In the genomic region with DNA sequence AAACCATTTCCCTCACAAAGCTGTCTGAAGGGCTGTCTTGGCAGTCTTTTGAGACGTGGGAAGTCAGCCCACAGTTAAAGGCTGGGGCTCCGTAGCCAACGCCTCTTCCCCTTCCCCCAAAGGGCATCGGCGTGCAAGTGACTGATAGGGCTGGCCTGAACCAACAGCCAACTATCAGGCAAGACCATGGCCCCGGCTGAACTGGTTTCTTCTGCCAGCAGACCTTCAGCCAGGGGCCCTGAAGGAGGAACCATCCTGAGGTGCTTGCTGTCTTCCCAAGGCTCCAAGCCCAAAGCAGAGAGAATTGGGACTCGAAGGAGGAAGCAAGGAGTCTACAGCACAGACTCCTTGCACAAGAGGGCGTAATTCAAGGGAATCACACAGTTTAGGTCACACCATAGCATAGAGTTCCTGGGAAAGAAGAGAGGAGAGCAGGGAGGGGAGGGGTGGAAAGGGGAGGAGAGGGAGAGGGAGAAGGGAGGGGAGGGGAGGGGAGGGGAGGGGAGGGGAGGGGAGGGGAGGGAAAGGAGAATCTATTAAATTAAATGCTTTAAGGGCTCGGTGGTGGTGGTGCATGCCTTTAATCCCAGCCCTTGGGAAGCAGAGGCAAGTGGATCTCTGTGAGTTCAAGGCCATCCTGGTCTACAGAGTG, we compare ENCODE assay signal across 8 mouse cellular contexts. TPM values are rescaled to one million over a fixed set of nuclear protein-coding genes. Genes with fewer than 3 reads are reported as not detected.
DNase-seq lines count a peak whose midpoint lies in the region; ATAC-seq and TF ChIP-seq lines count a peak whose summit lies in the region.

No protein-coding gene starts in this region.

- no peaks in the 10 kb centered on the region for H3K27me3 ChIP-seq in ES-Bruce4 (ENCODE audit: control insufficient read depth, insufficient read depth, low read length, poor library complexity, severe bottlenecking)
- no peaks in the 10 kb centered on the region for H3K27me3 ChIP-seq in forebrain, embryonic 14.5 days (replicated peaks; ENCODE audit: control insufficient read depth, insufficient read depth, low read length)
- no peaks in the 10 kb centered on the region for H3K27me3 ChIP-seq in hindbrain, embryonic 10.5 days (ENCODE audit: insufficient read depth, poor library complexity, severe bottlenecking)
- no peaks in the 10 kb centered on the region for H3K27me3 ChIP-seq in liver, postnatal 0 days (ENCODE audit: insufficient read depth, low read length)

- peak; percentile 1 for TF ChIP-seq CTCF in ES-Bruce4 (IDR thresholded peaks at IDR 0.05; ENCODE audit: low read depth, low read length)
- peak; percentile 37 for TF ChIP-seq CTCF in liver, postnatal 0 days (IDR thresholded peaks at IDR 0.05; ENCODE audit: low read depth)

- TF ChIP-seq EP300 in ES-Bruce4 (IDR thresholded peaks at IDR 0.05; ENCODE audit: insufficient read depth, low read depth, low read length): no peak
- peak; percentile 99 for TF ChIP-seq EP300 in liver, postnatal 0 days (IDR thresholded peaks at IDR 0.05; ENCODE audit: low read depth)

- ATAC-seq in forebrain, embryonic 14.5 days: peak; percentile 38; the same call in 1 of the 2 replicates
- ATAC-seq in liver, postnatal 0 days: peak; percentile 88

- peak overlapping the region; percentile 6; the same call in 1 of the 2 replicates for H3K27ac ChIP-seq in ES-Bruce4 (ENCODE audit: insufficient read depth, low read length)
- H3K27ac ChIP-seq in forebrain, embryonic 14.5 days (ENCODE audit: low read depth, low read length): no peak overlapping the region
- peak overlapping the region; percentile 72 for H3K27ac ChIP-seq in hindbrain, embryonic 10.5 days
- peak overlapping the region; percentile 86 for H3K27ac ChIP-seq in liver, postnatal 0 days (ENCODE audit: low read depth)

- no peak overlapping the region for H3K4me2 ChIP-seq in forebrain, embryonic 14.5 days (ENCODE audit: low read length)
- H3K4me2 ChIP-seq in liver, postnatal 0 days (ENCODE audit: low read depth, low read length): peak overlapping the region; percentile 61

- WGBS in forebrain, embryonic 14.5 days: 60% methylated on average over 9 of the region's 9 CpGs
- WGBS in hindbrain, embryonic 10.5 days: 68% methylated on average over 9 of the region's 9 CpGs
- WGBS in liver, postnatal 0 days (ENCODE audit: insufficient replicate concordance): 20% methylated on average over 9 of the region's 9 CpGs

- H3K9ac ChIP-seq in ES-Bruce4 (ENCODE audit: low read depth, poor library complexity, severe bottlenecking): no peak overlapping the region
- H3K9ac ChIP-seq in forebrain, embryonic 14.5 days (ENCODE audit: low read length): no peak overlapping the region
- H3K9ac ChIP-seq in liver, postnatal 0 days (replicated peaks): peak overlapping the region; percentile 54

- no peak for TF ChIP-seq POLR2A in ES-Bruce4 (IDR thresholded peaks at IDR 0.05; ENCODE audit: insufficient read depth, low read length)

- H3K9me3 ChIP-seq in ES-Bruce4 (replicated peaks; ENCODE audit: control insufficient read depth, insufficient read depth, low read length, poor library complexity, severe bottlenecking): no peaks in the 10 kb centered on the region
- no peaks in the 10 kb centered on the region for H3K9me3 ChIP-seq in forebrain, embryonic 14.5 days (replicated peaks; ENCODE audit: control insufficient read depth, low read length)
- no peaks in the 10 kb centered on the region for H3K9me3 ChIP-seq in hindbrain, embryonic 10.5 days
- H3K9me3 ChIP-seq in liver, postnatal 0 days (ENCODE audit: low read length): no peaks in the 10 kb centered on the region

- H3K4me1 ChIP-seq in ES-Bruce4 (ENCODE audit: control insufficient read depth, insufficient read depth, low read length): no peaks in the 10 kb centered on the region
- H3K4me1 ChIP-seq in forebrain, embryonic 14.5 days (ENCODE audit: control insufficient read depth, insufficient read depth, low read length): peaks cover 2% of the 10 kb centered on the region; the same call in 1 of the 2 replicates
- H3K4me1 ChIP-seq in hindbrain, embryonic 10.5 days (replicated peaks): peaks cover 27% of the 10 kb centered on the region
- peaks cover 28% of the 10 kb centered on the region for H3K4me1 ChIP-seq in liver, postnatal 0 days (ENCODE audit: insufficient read depth)

- H3K4me3 ChIP-seq in ES-Bruce4 (ENCODE audit: low read depth, low read length): no peak overlapping the region
- H3K4me3 ChIP-seq in forebrain, embryonic 14.5 days (ENCODE audit: low read depth, low read length): no peak overlapping the region
- no peak overlapping the region for H3K4me3 ChIP-seq in hindbrain, embryonic 10.5 days
- peak overlapping the region; percentile 25 for H3K4me3 ChIP-seq in liver, postnatal 0 days (ENCODE audit: low read depth, low read length)

- peak; percentile 84 for DNase-seq in ZHBTc4 (ENCODE audit: low read depth, low spot score)
- no peak for DNase-seq in forebrain, embryonic 14.5 days (ENCODE audit: low spot score)
- DNase-seq in hindbrain, embryonic 10.5 days (ENCODE audit: low spot score): no peak
- peak; percentile 84 for DNase-seq in liver, postnatal 0 days
- DNase-seq in spleen, adult 12 weeks (ENCODE audit: low spot score): peak; percentile 74
- DNase-seq in cerebellum, postnatal 25 days: no peak
- DNase-seq in cerebellum, adult 9-10 months: no peak

- H3K36me3 ChIP-seq in ES-Bruce4 (ENCODE audit: control insufficient read depth, insufficient read depth, low read length, poor library complexity, severe bottlenecking): no peaks in the 10 kb centered on the region
- H3K36me3 ChIP-seq in forebrain, embryonic 14.5 days (ENCODE audit: control insufficient read depth, insufficient read depth, low read length): no peaks in the 10 kb centered on the region
- no peaks in the 10 kb centered on the region for H3K36me3 ChIP-seq in hindbrain, embryonic 10.5 days
- H3K36me3 ChIP-seq in liver, postnatal 0 days (replicated peaks; ENCODE audit: insufficient read depth, low read length): no peaks in the 10 kb centered on the region

RNA-seq across cellular contexts. Expression of a gene that starts 16.8 kb away (rescaled TPM):
- polyA plus RNA-seq in ES-Bruce4 (2011; ENCODE audit: insufficient read depth, insufficient read length, low read depth, missing spikeins): 20.4 and 23.3 TPM in 2 replicates
- polyA plus RNA-seq in forebrain, embryonic 14.5 days (2014; fragmentation: Nextera tagmentation; extraction: Ambion mirVana): 76.8 and 83.2 TPM in 2 replicates
- 65.4 and 72.9 TPM in 2 replicates for polyA plus RNA-seq in hindbrain, embryonic 10.5 days (2016; fragmentation: Nextera tagmentation; extraction: Ambion mirVana)
- 48.1 and 49.9 TPM in 2 replicates for polyA plus RNA-seq in liver, postnatal 0 days (2015; fragmentation: Nextera tagmentation; extraction: Ambion mirVana)

RNA-seq across cellular contexts. Expression of a gene that starts 36.6 kb away (rescaled TPM):
- polyA plus RNA-seq in ES-Bruce4 (2011; ENCODE audit: insufficient read depth, insufficient read length, low read depth, missing spikeins): 53.3 and 53.9 TPM in 2 replicates
- polyA plus RNA-seq in forebrain, embryonic 14.5 days (2014; fragmentation: Nextera tagmentation; extraction: Ambion mirVana): 34.8 and 35.1 TPM in 2 replicates
- 57.5 and 70.4 TPM in 2 replicates for polyA plus RNA-seq in hindbrain, embryonic 10.5 days (2016; fragmentation: Nextera tagmentation; extraction: Ambion mirVana)
- 78.3 and 79.2 TPM in 2 replicates for polyA plus RNA-seq in liver, postnatal 0 days (2015; fragmentation: Nextera tagmentation; extraction: Ambion mirVana)

Comparison
In these comparisons a context has a peak if more than half of its experiments do, and no peak if none do; other contexts are left out.
1. DNase-seq: peak in ZHBTc4 (single experiment), liver, postnatal 0 days (single experiment) and spleen, adult 12 weeks (single experiment); none in forebrain, embryonic 14.5 days (single experiment), hindbrain, embryonic 10.5 days (single experiment), cerebellum, postnatal 25 days (0 of 2) and cerebellum, adult 9-10 months (single experiment).